Mouse (Mus musculus) layer of hippocampus, postnatal 36 days (tissue): Measurements from ENCODE around the gene Rassf1. TPM values are rescaled to one million over a fixed set of nuclear protein-coding genes. Genes with fewer than 3 reads are reported as not detected.

Experiments used
- DNase-seq, 2 experiments: peaks; one replicate each; pipeline ENCODE4 v3.0.0; 2022
- total RNA-seq, 2 experiments: library from RNA; stranded (reverse); gene quantifications; 2 replicates each; pipeline ENCODE4 v1.2.3; 2021

Rassf1 gene
- total RNA-seq, 2 experiments from 2014 or later, result 15.8 TPM

DNA sequence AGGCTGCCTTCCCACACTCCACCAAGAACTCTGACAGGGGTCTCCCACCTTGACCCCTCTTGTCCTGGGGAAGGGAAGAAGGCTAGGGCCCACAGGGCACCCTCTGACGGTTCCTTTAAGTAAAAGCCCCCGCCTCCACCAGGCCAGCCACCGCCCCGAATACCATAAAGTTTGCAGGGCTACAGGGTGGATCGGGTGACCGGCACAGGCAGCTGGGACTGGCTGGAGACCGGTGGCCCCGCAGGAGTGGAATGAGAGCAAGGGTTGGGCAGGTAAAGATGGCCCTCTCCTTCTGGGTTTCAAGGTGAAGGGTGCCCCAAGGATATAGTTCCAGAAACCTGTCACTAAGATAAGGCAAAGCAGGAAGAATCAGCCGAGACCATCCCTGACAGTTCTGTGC is 55.2 kb downstream of the Rassf1 start:
- no peak for DNase-seq

DNA sequence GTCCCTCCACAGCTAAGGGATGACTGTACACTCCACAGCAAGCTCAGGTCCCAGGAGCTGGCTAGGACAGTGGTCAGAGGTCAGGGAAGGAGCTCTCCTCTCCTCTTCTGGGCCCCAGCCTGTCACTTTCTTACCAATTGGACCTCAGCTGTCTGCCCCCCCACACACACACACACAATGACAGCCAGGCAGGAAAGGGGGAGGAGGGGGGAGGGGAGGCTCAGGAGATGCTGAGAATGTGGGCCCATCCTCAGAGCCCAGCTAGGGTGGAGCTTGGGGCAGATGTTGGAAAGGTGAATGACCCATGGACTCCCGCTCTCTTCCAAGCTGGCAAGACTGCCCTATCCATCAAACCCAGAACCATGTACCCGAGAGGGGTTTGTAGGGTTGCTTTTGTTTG is 55.7 kb downstream of the Rassf1 start:
- no peak for DNase-seq

DNA sequence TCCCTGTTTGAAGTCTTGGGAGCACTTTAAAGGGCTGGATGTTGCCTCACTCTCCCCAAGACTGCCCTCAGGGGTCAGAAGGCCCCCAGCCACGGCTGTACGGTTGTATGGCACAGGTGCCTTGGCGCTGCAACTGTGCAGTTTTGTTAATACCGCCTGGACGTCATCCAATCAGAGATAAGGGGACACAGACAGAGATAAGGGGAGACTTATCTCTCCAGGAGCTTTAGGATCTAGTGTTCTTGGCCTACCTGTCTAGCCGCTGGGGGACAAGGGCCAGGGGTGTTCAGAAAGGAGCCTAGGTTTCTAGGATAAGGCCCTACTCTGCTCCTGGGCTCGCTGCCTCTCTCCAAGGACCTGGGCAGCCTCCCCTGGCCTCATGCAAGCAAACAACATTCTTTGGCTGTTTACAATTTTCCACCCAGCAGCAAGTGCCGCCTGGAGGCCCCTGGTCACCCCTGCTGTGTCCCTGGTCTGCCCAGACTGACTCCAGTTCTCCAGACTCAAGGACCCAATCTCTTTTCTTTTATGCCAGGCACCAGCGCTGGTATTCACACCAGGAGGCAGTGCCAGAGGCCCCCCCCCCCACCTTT is 56.4 kb downstream of the Rassf1 start:
- DNase-seq, result no peak

DNA sequence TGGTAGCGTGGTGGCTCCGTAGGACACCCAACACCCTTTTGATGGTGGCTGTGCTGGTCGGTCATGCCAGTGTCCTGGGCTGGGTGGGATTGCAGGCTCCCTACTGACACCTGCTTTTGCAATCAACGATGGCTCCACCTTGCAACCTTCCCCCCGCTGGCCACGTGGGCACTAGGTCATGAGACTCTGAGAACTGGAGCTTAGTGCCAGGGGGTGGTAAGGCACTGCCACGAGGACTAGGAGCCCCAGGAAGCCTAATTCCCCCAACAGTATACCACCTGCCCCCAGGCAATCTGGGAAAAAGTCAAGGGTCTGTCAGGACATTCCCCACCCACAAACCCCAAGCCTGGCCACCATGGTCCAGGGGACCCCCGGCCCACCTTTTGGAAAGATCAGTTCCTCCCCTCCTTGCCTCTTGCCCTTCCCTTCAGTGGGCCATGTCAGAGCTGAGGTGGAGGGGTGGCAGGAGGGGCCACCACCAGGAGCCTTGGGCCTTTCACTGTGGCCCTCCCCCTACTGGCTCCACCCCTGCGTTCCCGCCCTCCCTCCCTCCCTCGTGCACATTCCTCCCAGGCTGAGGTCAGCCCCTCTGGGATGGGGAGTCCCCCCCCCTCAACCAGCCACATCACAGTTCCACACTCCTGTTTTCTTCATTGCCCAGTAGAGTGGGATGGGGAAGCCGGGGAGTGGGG is 57.5 kb downstream of the Rassf1 start, which contains the start of gene Sema3b:
Gene Sema3b (minus strand): TSS at position 489 of the 692 bp plus-strand sequence.
- DNase-seq, result no peak

DNA sequence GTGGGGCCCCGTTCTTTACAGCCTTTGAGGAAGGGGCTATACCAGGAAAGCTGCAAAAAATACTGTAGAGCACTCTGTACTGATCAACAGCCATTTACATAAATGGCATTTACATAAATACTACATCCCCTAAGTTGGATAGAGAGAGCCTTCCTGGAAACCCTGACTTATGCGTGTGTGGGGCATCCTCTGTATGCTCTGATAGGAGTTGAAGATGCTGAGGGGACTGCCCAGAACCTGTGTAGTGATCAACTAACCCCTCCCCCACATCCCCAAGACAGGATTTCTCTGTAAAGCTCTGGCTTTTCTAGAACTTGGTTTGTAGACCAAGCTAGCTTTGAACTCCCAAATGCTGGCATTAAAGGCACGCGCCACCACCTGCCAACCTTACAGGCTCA is 58.1 kb downstream of the Rassf1 start:
- no peak for DNase-seq

DNA sequence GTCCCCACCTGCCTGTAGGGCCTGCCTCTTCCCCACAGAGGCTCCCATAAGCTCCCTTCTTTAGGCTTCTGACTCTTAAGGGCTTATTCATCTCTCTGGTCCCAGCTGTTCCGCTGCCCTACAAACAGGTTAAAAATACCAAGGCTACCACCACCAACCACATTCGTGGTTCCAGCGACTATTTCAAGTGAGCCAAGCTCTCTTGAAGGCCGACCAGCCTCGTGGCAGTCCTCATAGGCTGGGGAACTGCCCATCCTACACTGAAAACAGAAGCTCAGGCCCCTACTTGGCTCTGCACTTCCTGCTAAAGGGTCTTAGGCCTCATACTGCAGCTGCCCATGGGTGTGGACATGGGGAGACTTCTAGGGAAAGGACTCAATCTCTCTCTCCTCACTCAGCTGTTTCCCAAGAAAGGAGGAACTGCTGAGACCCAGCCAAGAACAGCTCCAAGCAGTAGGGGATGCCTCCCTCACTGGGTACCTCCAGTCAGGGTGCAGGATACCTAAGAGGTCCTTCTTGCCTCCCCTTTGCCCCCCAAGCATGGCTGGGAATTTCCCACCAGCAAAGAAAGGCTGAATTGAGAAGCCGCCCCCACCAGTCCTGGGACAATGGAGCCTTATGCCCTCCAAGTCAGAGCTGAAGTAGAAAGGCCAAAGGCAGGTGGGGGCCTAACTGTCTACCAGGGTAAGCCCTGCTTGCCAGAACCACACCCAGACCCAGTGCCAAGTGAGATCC is 60.3 kb downstream of the Rassf1 start:
- DNase-seq, result no peak

Other genes with a start within 250 kb of the Rassf1 start
- gene Hemk1, start 213.2 kb upstream of the Rassf1 start, total RNA-seq, result 10 to 100 TPM; 17.2 to 19.5 TPM
- 1 to 10 TPM; 1.5 to 1.9 TPM for gene 6430571L13Rik, start 211.0 kb upstream of the Rassf1 start, total RNA-seq
- 10 to 100 TPM; 17.5 to 23.3 TPM for gene Cacna2d2, start 151.9 kb upstream of the Rassf1 start, total RNA-seq
- 10 to 100 TPM; 34.6 to 35.0 TPM for gene Tmem115, start 17.6 kb upstream of the Rassf1 start, total RNA-seq
- gene Cyb561d2, start 9.4 kb upstream of the Rassf1 start, total RNA-seq, result 10 to 100 TPM; 15.1 to 18.2 TPM
- gene Nprl2, start 9.3 kb upstream of the Rassf1 start, total RNA-seq, result 10 to 100 TPM; 39.7 to 47.9 TPM
- 1 to 10 TPM; 3.4 to 4.3 TPM for gene Zmynd10, start 4.3 kb upstream of the Rassf1 start, total RNA-seq
- 10 to 100 TPM; 70.1 to 82.0 TPM for gene Tusc2, start 11.7 kb downstream of the Rassf1 start, total RNA-seq
- gene Hyal2, start 16.4 kb downstream of the Rassf1 start, total RNA-seq, result 10 to 100 TPM; 13.0 to 13.5 TPM
- gene Hyal1, start 25.4 kb downstream of the Rassf1 start, total RNA-seq, result 1 to 10 TPM; 6.5 to 6.7 TPM
- gene Naa80, start 27.3 kb downstream of the Rassf1 start, total RNA-seq, result 10 to 100 TPM; 13.5 to 13.8 TPM
- gene Hyal3, start 29.3 kb downstream of the Rassf1 start, total RNA-seq, result 1 to 10 TPM; 1.3 to 1.8 TPM
- 10 to 100 TPM; 11.2 to 13.8 TPM for gene Ifrd2, start 36.1 kb downstream of the Rassf1 start, total RNA-seq
- 1 to 10 TPM; 1.7 to 2.2 TPM for gene Sema3b, start 57.7 kb downstream of the Rassf1 start, total RNA-seq
- 100 to 1,000 TPM; 195 to 208 TPM for gene Gnai2, start 83.8 kb downstream of the Rassf1 start, total RNA-seq
- gene Slc38a3, start 118.0 kb downstream of the Rassf1 start, total RNA-seq, result 10 to 100 TPM; 53.9 to 60.6 TPM
- gene Gnat1, start 128.2 kb downstream of the Rassf1 start, total RNA-seq, result not detected
- gene Sema3f, start 158.9 kb downstream of the Rassf1 start, total RNA-seq, result 1 to 10 TPM; 4.3 to 4.6 TPM
- gene Rbm5, start 219.4 kb downstream of the Rassf1 start, total RNA-seq, result 100 to 1,000 TPM; 143 to 166 TPM